Mouse (Mus musculus) cortical plate, adult 2 months (tissue): ENCODE measurements around the gene Pcgf1.

Experiments used
- CTCF ChIP-seq: fragments of 200-500 bp; IDR thresholded peaks from 2 replicates; pipeline ENCODE4 v1.5.1; 2011; ENCODE audit warnings: mild to moderate bottlenecking, control low read depth, low read length; ENCODE audit not compliant: insufficient read depth; ENCODE audit errors: extremely low read depth
- POLR2A ChIP-seq: fragments of 200-500 bp; IDR thresholded peaks from 2 replicates; pipeline ENCODE4 v1.6.1; 2011; ENCODE audit warnings: mild to moderate bottlenecking, low read length, control low read depth; ENCODE audit not compliant: insufficient read depth; ENCODE audit errors: extremely low read depth

GRCm38 (mm10) chr6:83101316-83101687 is 23.6 kb downstream of the Pcgf1 start, which contains the start of the genes Ccdc142 and Gm42688:
- no peak; the same call in 1 of the 2 replicates for TF ChIP-seq POLR2A
- TF ChIP-seq CTCF, result peak; percentile 54
